Mouse (Mus musculus): ENCODE measurements around the gene Olfr789.

GRCm38 (mm10) chr10:129521492-129521891, 36.9 kb downstream of the Olfr789 start, which contains the start of gene Olfr791:
- TF ChIP-seq POLR2A (IDR thresholded peaks at IDR 0.05; ENCODE audit: low read depth, low read length) (no peak), CTCF (conservative IDR thresholded peaks at IDR 0.05; ENCODE audit: insufficient read depth, insufficient read length, low read depth, low read length) (no peak)

All from kidney, adult 2 months (tissue).